Mouse (Mus musculus): ENCODE measurements around the gene Abcc9.

Abcc9 gene

DNA sequence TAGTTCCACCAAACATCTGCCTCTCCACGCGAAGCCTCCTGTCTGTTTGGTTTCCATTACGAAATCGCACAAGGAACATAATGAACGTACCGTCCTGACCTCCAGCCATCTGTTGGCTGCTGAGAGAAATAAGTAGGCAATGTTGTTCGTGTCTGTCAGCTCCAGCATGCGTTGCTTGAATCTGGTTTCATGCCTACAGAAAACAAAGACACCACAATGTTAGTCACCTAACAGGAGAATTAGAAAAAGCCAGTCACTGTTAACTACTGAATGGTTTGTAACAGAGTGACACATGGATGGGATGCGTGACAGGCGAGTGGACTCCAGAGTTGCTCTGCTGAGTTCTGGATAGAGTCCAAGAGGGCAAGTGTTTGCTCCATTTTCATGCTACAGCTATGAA is 87.8 kb downstream of the Abcc9 start:
- no peak for DNase-seq (ENCODE audit: low read depth)

GRCm38 (mm10) chr6:142612366-142612765 is 89.7 kb downstream of the Abcc9 start:
- no peak for DNase-seq (ENCODE audit: low read depth)

- no peak for DNase-seq (ENCODE audit: low read depth)
These were observed 92.4 kb downstream of the Abcc9 start for GRCm38 (mm10) chr6:142609401-142610373.

GRCm38 (mm10) chr6:142607080-142607479 is 95.0 kb downstream of the Abcc9 start:
- DNase-seq (ENCODE audit: low read depth) = no peak

DNA sequence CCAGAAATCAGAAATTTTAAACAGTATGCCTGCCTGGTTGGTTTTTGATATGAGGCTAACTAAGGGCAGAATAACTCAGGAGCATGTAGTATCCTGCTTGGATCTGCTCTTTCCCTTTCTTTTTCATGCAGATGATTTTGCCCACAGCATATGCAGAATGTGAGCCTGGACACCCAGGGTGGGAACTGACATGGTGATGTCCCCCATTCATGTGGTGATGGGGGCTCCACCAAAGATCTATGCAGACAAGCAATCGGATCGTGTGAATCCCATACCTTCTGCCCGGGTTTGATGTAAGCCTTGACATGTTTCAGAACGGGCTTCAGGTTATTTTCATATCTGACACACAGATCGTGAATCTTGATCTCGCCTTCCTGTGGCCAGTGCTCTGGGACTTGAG is 99.3 kb downstream of the Abcc9 start:
- DNase-seq (ENCODE audit: low read depth) = no peak

DNA sequence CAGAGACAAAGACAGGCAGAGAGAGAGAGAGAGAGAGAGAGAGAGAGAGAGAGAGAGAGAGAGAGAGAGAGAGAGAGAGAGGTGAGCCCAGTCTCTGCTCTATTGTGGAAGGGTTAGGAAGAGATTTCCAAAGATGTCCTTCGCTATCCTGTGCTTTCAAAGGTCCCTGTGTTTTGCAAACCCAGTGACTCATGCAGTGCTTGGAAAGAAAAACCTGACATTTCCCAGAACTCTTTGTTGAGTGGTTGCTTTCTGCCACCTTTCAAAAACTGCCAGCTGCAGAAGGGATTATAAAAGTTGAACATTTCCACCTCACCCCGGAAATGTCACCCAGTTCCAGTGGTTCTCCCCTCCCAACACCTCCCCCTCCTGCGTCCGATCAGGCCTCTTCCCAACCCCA is 123.3 kb downstream of the Abcc9 start:
- DNase-seq (ENCODE audit: low read depth) = no peak

DNA sequence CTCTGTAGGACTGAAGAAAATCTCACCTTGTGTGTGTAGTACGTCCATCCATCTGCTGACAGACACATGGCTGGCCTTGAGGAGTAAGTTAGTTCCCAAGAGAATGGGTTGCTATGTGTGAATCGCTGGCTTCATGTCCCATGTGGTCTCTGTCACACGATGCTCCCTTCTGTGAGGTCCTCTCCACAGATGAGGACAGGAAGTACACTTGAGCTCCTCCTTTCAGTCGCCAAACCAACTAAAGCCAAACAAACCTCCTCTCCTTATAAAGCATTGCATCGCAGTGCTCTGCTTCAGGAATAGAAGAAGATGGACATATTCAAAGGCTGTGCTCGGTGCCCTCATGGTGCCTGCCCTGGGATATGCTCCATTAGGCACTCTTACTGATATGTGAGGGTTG is 124.3 kb downstream of the Abcc9 start:
- no peak for DNase-seq (ENCODE audit: low read depth)

DNA sequence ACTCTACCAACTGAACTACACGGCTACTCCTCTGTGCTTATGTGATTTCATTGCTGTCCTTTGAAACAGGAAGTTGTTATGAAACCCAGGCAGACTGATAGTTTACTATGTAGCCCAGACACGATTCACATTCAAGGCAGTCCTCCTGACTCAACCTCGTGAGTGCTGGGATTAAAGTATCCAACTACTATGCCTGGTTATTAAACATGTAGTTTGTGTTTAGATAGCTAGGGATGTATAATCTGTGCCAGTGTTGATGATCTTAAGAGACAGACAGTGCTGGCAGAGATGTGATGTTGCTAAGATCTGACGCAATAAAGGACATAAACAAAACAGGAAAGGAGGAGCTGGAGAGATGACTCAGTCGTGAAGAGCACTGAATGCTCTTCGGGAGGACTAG is 129.2 kb downstream of the Abcc9 start:
- peak; percentile 14 for DNase-seq (ENCODE audit: low read depth)

- no peak for DNase-seq (ENCODE audit: low read depth)
These were observed 130.3 kb downstream of the Abcc9 start for GRCm38 (mm10) chr6:142571629-142572360.

DNA sequence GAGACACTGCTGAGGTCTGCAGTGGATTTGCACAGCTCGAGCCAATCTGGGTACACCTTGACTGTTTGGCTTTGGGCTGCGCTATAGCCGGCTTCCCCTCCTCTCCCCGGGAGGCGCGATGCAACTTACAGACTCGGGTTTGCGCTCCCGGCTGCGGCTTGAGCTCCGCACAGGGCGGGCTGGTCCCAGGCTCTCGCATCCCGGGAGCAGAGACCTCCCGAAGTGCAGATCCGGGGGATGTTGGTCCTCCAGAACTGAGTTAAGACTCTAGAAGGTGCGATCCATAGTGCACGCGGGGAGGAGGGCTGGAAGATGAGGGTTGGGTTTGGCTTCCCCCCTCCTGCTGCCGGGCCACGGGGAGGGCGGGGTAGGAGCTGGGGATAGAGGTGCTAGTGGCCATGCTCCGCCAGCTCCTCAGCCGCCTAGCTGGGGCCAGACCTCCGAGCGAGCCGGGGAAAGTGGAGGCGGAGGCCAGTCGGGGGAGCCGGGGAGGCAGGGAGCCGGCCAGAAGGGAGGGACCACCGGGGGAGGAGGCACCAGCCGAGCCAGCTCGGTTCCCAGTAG is 131.0 kb downstream of the Abcc9 start, which contains the start of gene Kcnj8:
Kcnj8 (minus strand) TSS at position 560 of the 564 bp plus-strand sequence.
- DNase-seq (ENCODE audit: low read depth) = no peak

DNA sequence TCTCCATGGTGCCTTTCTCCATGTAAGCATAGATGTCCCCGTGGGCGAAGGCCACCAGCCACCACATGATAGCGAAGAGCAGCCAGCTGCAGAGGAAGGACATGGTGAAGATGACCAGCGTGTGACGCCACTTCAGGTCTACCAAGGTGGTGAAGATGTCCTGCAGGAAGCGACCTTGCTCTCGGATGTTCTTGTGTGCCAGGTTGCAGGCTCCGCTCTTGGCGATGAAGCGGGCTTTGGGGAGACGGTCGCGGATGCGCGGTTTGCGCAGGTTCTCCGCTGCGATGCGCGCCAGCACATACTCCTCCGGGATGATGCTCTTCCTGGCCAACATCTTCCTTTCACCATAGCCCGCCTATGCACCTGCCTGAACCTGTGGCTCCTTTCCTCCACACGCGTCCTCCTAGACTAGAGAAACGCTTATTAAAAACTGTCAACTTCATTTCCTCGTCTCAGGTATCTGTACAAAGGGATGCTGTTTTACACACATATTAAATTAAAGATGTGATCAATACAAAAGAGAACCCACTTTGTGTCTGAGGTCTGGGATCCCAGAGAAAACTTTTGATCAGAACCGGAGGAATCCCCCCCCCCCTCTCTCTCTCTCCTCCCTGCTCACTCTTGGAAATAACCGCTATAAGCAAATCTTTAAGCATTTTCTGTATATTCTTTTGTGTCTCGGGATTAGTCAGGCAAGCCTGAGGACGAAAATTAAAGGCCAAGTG is 131.9 kb downstream of the Abcc9 start:
- no peak for DNase-seq (ENCODE audit: low read depth)

GRCm38 (mm10) chr6:142568713-142569357 is 133.3 kb downstream of the Abcc9 start:
- no peak for DNase-seq (ENCODE audit: low read depth)

GRCm38 (mm10) chr6:142567452-142567851 is 134.7 kb downstream of the Abcc9 start:
- no peak for DNase-seq (ENCODE audit: low read depth)

DNA sequence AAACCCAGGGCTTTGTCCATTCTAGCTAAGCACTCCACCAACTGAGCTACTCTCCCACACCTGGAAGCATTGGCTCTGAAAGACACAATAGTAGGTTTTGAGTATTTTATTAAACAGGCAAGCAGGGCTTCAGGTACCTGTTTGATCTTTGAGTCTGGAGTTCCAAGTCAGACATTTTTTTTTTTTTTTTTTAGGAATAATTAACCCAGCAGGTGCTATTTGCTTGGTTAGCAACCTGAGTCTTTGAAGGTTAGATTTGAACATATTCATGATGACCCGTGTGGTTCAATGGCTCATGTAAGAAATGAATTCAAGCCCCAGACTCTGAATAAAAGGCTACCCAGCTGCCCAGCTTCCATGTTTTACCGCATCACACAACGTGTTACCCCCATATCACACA is 137.4 kb downstream of the Abcc9 start:
- no peak for DNase-seq (ENCODE audit: low read depth)

DNA sequence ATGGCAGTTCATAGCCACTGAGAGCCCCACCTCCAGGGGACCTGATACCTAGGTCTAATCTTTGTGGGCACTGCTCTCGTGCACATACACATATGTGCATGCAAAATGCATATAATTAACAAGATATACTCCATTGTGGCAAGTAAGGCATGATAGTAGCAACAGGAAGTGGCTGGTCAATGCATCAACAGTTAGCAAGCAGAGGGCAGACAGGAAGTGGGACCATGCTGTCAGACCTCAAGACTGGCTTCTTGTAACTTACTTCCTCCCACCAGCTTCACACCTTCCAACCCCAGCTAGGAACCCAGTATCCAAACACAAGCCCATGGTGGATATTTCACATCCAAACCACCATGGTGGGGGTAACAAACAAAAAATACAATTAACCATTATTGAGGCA is 141.0 kb downstream of the Abcc9 start:
- DNase-seq (ENCODE audit: low read depth) = no peak

- no peak for DNase-seq (ENCODE audit: low read depth)
These were observed 143.1 kb downstream of the Abcc9 start for GRCm38 (mm10) chr6:142558772-142559679.

- no peak for DNase-seq (ENCODE audit: low read depth)
These were observed 144.0 kb downstream of the Abcc9 start for GRCm38 (mm10) chr6:142558076-142558475.

GRCm38 (mm10) chr6:142555988-142556387 is 146.1 kb downstream of the Abcc9 start:
- DNase-seq (ENCODE audit: low read depth) = no peak

- no peak for DNase-seq (ENCODE audit: low read depth)
These were observed 150.6 kb downstream of the Abcc9 start for GRCm38 (mm10) chr6:142551482-142551881.

DNA sequence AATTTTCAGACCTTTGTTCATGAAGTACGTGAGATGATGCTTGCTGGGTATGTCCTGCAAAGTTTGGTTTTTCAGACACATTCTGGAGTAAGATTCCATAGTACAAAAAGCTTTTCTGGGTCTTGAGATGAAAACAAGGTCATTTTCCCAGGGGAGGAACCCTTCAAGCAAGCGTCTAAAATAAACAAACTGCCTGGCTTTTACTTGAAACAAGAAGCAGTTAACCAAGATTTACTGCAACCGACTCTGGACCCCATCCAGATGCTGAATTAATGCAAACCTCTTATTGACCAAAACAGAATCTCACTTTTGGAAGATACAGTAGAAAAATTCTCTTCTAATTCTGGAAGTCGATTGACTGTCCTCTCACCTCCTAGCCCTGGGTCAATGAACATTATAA is 151.2 kb downstream of the Abcc9 start:
- DNase-seq (ENCODE audit: low read depth) = no peak
